Comparison of ENCODE assay signal across 13 mouse cellular contexts in genomic region chr3:86852867-86853266, GRCm38 (mm10).
DNase-seq lines count a peak whose midpoint lies in the region; ATAC-seq lines count a peak whose summit lies in the region.
"Had no signal": no experiment of that assay in that cellular context is flagged by ENCODE, and none has a peak within 500 bp of the region (broad histone marks: within the 10 kb centered on the region; RNA-seq: fewer than 3 reads in every experiment).

No protein-coding gene starts in this region.

- H3K9ac ChIP-seq in embryonic facial prominence, embryonic 14.5 days (ENCODE audit: low read depth, low read length): no peak overlapping the region
- no peak overlapping the region for H3K9ac ChIP-seq in hindbrain, embryonic 14.5 days
- no peak overlapping the region for H3K9ac ChIP-seq in neural tube, embryonic 12.5 days
- H3K9ac ChIP-seq: stomach, embryonic 15.5 days had no signal

- H3K27me3 ChIP-seq in embryonic facial prominence, embryonic 14.5 days (replicated peaks; ENCODE audit: control insufficient read depth, insufficient read depth, low read length): no peaks in the 10 kb centered on the region
- no peaks in the 10 kb centered on the region for H3K27me3 ChIP-seq in hindbrain, embryonic 14.5 days (ENCODE audit: control insufficient read depth, insufficient read depth, low read length)
- no peaks in the 10 kb centered on the region for H3K27me3 ChIP-seq in neural tube, embryonic 12.5 days (replicated peaks)
- H3K27me3 ChIP-seq in heart, embryonic 10.5 days (ENCODE audit: insufficient read depth, poor library complexity, severe bottlenecking): no peaks in the 10 kb centered on the region
- H3K27me3 ChIP-seq: stomach, embryonic 15.5 days had no signal

- H3K9me3 ChIP-seq in embryonic facial prominence, embryonic 14.5 days (ENCODE audit: control insufficient read depth, low read length): no peaks in the 10 kb centered on the region
- H3K9me3 ChIP-seq in hindbrain, embryonic 14.5 days (ENCODE audit: control insufficient read depth, low read length): no peaks in the 10 kb centered on the region
- no peaks in the 10 kb centered on the region for H3K9me3 ChIP-seq in neural tube, embryonic 12.5 days
- H3K9me3 ChIP-seq in heart, embryonic 10.5 days: no peaks in the 10 kb centered on the region
- H3K9me3 ChIP-seq: stomach, embryonic 15.5 days had no signal

- 45% methylated on average over 3 of the region's 3 CpGs for WGBS in embryonic facial prominence, embryonic 14.5 days
- 18% methylated on average over 3 of the region's 3 CpGs for WGBS in hindbrain, embryonic 14.5 days
- 24% methylated on average over 3 of the region's 3 CpGs for WGBS in neural tube, embryonic 12.5 days
- WGBS in heart, embryonic 10.5 days: 58% methylated on average over 3 of the region's 3 CpGs

- H3K4me1 ChIP-seq in embryonic facial prominence, embryonic 14.5 days (ENCODE audit: control insufficient read depth, insufficient read depth, low read length): peaks cover 37% of the 10 kb centered on the region
- peaks cover 42% of the 10 kb centered on the region for H3K4me1 ChIP-seq in hindbrain, embryonic 14.5 days (replicated peaks; ENCODE audit: control insufficient read depth, insufficient read depth, low read length)
- H3K4me1 ChIP-seq in neural tube, embryonic 12.5 days: peaks cover 25% of the 10 kb centered on the region
- 0 out of 2 replicates have a peak, but pooled peaks cover 8% of the 10 kb centered on the region for H3K4me1 ChIP-seq in heart, embryonic 10.5 days

- no peaks in the 10 kb centered on the region for H3K36me3 ChIP-seq in embryonic facial prominence, embryonic 14.5 days (ENCODE audit: control insufficient read depth, insufficient read depth, low read length)
- H3K36me3 ChIP-seq in hindbrain, embryonic 14.5 days (replicated peaks; ENCODE audit: control insufficient read depth, insufficient read depth): no peaks in the 10 kb centered on the region
- H3K36me3 ChIP-seq in neural tube, embryonic 12.5 days: no peaks in the 10 kb centered on the region
- H3K36me3 ChIP-seq in heart, embryonic 10.5 days: no peaks in the 10 kb centered on the region
- H3K36me3 ChIP-seq: stomach, embryonic 15.5 days had no signal

- no peak overlapping the region for H3K27ac ChIP-seq in embryonic facial prominence, embryonic 14.5 days (replicated peaks; ENCODE audit: low read depth, low read length)
- peak overlapping the region; percentile 27 for H3K27ac ChIP-seq in hindbrain, embryonic 14.5 days
- H3K27ac ChIP-seq in neural tube, embryonic 12.5 days: no peak overlapping the region; the same call in 1 of the 2 replicates
- H3K27ac ChIP-seq in heart, embryonic 10.5 days: no peak overlapping the region
- H3K27ac ChIP-seq: stomach, embryonic 15.5 days had no signal

- no peak overlapping the region for H3K4me2 ChIP-seq in embryonic facial prominence, embryonic 14.5 days (ENCODE audit: low read depth, low read length)
- no peak overlapping the region for H3K4me2 ChIP-seq in hindbrain, embryonic 14.5 days (replicated peaks)
- H3K4me2 ChIP-seq in neural tube, embryonic 12.5 days (replicated peaks): no peak overlapping the region
- H3K4me2 ChIP-seq: heart, embryonic 11.5 days; stomach, embryonic 15.5 days had no signal

- peak; percentile 25 for DNase-seq in kidney, postnatal 4 days
- no peak for DNase-seq in kidney, postnatal 25 days
- peak; percentile 47 for DNase-seq in embryonic facial prominence, embryonic 14.5 days (ENCODE audit: low spot score)
- no peak for DNase-seq in hindbrain, embryonic 14.5 days (ENCODE audit: low spot score)
- no peak for DNase-seq in frontal cortex, adult 2 months (ENCODE audit: extremely low spot score in 1 of 2, low spot score in 1 of 2)
- no peak for DNase-seq in heart, embryonic 10.5 days (ENCODE audit: low spot score)
- DNase-seq in adrenal gland, adult 2 months: no peak
- DNase-seq: adrenal gland, postnatal 14 days; cerebellum, adult 18-20 months; right cerebral cortex, postnatal 25 days had no signal

- no peak overlapping the region for H3K4me3 ChIP-seq in embryonic facial prominence, embryonic 14.5 days (ENCODE audit: low read depth, low read length)
- H3K4me3 ChIP-seq in hindbrain, embryonic 14.5 days (replicated peaks; ENCODE audit: low read length): no peak overlapping the region
- H3K4me3 ChIP-seq in neural tube, embryonic 12.5 days: no peak overlapping the region
- no peak overlapping the region for H3K4me3 ChIP-seq in heart, embryonic 10.5 days
- H3K4me3 ChIP-seq: stomach, embryonic 15.5 days had no signal

- ATAC-seq in embryonic facial prominence, embryonic 14.5 days (ENCODE audit: low read depth): no peak
- peak; percentile 66; the same call in 1 of the 2 replicates for ATAC-seq in hindbrain, embryonic 14.5 days (ENCODE audit: low FRiP score)
- ATAC-seq in neural tube, embryonic 12.5 days (ENCODE audit: low FRiP score, low read depth): peak; percentile 65

Comparison
In these comparisons a context has a peak if more than half of its experiments do, and no peak if none do; other contexts are left out.
1. DNase-seq: peak in kidney, postnatal 4 days (2 of 2) and embryonic facial prominence, embryonic 14.5 days (single experiment); none in kidney, postnatal 25 days (0 of 2), hindbrain, embryonic 14.5 days (single experiment), frontal cortex, adult 2 months (0 of 2), heart, embryonic 10.5 days (single experiment) and adrenal gland, adult 2 months (single experiment).